Mouse (Mus musculus): ENCODE results near the gene AU018091.
"Not testable (repeated sequence)": the region's sequence is repeated elsewhere in the genome, so short reads cannot be mapped to it uniquely, and the experiment has no call there.

Gene AU018091

DNA sequence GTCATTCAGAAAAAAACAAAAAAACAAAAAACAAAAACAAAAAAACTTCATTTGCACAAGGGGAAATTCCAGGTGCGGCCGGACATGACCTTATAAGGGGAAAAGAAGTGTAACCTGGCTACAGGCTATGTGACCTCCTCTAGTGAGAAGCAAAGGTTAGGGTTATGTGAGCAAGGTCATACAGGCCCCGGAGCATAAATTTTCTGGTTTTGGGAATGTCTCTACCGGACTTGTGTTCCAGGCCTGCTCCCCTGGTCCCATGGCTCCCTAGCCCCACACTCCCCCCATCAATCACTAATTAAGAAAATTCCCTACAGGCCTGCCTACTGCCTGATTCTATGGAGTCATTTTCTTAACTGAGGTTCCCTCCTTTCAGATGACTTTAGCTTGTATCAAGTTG is 2.7 kb downstream of the AU018091 start:
- no peak for DNase-seq (ENCODE audit: low spot score)

DNA sequence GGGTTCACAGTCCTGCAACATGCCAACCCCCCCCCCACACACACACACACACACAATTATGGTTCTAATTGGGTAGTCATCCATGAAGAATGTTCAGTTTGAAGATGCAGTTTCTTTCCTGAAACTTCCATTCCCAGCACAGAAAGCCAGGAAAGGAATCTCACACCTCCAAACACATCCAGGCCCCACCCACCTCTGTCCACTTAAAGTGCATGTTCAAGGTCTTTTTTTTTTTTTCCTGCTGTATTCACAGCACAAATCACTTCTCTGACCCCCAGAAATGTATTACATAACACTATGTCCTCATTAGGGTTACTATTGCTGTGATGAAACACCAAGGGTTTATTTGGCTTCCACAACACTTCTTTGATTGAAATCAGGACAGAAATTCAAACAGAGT is 4.0 kb downstream of the AU018091 start:
- no peak for DNase-seq (ENCODE audit: low spot score)

DNA sequence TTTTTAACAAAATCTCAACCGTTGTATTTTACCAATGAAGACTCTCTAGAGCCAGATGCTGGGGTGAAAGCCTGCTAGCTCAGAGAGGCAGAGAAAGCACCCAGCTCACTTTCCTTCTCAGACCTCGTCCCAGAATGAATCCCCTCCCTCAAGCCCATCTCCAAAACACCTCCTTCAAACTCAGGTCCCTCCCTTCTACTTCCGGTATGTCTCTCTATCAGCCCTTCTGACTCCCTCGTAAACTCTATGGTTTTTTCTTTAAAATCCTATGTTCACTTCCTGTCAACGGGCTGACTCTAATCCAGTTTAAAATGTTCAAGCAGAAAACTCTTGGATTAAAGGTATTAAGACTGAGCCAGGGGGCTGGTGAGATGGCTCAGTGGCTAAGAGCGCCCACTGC is 4.6 kb downstream of the AU018091 start:
- DNase-seq (ENCODE audit: low spot score): no peak

DNA sequence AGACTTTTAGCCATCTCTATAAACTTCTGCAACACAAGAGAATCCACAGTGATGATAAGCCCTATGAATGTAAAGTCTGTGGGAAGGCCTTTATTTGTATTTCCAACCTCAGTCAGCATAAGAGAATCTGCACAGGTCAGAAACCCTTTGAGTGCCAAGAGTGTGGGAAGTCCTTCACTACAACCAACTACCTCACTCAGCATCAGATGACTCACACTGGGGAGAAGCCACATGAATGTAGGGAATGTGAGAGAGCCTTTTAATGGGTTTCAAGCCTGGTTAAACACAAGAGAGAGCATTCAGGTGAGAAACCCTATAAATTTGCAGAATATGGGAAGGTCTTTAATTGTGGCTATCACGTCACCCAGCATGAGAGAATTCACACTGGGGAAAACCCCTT is 18.6 kb downstream of the AU018091 start:
- DNase-seq (ENCODE audit: low spot score): no peak

DNA sequence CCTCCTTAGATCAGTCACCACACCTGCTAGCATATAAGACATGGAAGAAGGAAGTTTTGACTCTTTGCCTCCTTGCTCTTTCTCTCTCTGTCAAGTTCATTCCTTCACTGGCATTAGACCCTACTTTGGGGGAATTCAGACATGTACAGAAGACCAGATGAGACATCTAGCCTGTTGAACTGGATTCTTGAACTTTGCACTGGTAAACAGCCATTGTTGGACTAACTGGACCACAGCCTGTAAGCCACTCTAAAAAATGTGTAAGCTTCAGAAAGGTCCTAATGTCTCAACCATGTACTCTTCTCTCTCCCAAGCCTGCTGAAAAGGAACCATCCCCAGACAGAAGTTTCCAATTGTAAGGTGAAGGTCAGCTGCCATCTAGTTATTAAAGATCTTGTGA is 22.9 kb downstream of the AU018091 start:
- no peak for DNase-seq (ENCODE audit: low spot score)

DNA sequence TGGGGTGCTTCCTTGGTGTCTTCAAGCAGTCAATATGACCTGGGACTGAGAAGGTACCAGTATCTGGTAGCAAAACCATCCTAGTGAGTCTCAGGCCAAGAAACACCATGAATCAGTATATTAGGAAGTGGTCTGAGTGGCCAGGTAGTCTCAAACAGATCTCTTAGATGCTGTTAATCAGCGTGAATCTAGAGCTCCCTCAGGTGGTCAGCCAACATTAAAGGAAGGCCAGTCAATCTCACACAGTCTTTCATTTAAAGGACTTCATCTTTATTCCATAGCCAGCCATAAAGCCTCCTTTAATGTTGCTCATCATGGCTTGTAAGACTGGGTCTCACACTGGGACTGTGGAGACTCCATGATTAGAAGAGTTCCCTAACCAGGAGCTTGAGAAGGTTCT is 25.7 kb downstream of the AU018091 start:
- no peak for DNase-seq (ENCODE audit: low spot score)

DNA sequence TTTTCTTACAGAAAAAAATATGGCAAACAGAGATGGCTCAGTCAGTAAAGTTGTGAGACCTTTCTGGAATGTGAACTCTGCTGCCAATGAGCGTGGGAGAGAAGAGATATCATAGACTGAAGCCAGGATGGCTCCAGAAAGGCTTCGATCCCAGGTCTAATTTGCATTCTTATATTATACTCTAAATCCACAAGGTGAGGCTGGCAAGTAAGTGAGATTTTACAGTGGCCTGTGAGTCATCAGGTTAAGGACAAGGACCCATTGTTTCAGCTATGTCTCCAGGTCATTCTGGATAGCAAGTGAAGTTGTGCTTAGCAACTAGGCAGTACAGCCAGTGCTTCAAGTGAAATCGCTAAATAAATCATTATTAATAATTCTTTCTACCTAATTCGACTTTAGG is 33.4 kb downstream of the AU018091 start:
- DNase-seq (ENCODE audit: low spot score): no peak

DNA sequence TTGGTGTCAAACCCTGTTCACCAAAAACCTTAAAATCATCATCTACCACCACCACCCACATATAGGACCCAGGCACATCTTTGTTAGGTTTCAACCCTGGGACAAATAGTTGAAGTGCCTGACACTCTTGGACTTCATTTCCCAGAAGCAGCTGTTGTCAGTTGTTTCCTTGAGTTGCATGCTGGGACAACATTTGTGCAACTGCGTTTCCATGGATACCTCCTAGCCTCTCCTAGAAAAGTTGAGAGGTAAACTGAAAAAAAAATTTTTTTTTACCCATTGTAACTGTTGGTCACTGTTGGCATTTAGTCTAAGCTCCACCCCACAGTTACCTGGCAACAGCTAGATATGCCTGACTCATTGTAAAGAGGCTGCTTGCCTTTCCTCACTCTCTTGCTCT is 34.3 kb downstream of the AU018091 start:
- no peak for DNase-seq (ENCODE audit: low spot score)

DNA sequence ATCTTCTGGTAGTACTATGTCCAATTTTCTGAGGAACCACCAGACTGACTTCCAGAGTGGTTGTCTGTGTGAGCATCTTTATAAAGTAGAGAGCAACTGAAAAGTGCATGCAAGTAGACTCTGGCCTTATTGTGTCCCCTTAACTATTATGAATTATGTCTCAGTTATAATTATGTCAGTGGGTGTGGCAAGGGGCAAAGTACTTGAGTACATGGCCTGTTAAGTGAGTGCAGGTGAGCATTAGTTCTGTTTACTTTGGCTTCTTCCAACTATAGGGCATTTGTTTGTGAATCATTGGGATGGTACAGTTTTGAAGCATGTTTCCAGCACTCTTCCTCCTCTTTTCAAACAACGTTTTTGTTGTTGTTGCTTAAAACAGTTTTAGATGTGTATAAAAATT is 38.7 kb downstream of the AU018091 start:
- DNase-seq (ENCODE audit: low spot score): no peak

DNA sequence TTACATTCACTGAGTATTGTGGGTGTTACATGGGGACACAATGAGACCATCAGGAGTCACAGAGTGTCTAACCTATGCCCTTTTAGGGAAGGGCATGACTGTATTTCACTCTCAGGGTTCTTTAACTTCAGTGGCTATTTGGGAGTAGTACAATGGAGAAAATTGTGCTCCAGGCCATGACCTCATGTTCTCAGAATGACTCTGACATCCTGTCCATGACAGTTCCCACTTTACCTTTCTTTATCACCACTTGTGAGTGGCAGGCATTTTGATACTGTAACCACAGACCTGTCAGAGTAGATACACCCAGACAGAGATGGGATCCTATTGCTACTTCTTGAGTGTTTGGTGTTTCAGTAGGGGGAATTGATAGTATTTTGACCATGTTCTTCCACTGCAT is 40.4 kb downstream of the AU018091 start:
- not testable (repeated sequence) for DNase-seq (ENCODE audit: low spot score)

DNA sequence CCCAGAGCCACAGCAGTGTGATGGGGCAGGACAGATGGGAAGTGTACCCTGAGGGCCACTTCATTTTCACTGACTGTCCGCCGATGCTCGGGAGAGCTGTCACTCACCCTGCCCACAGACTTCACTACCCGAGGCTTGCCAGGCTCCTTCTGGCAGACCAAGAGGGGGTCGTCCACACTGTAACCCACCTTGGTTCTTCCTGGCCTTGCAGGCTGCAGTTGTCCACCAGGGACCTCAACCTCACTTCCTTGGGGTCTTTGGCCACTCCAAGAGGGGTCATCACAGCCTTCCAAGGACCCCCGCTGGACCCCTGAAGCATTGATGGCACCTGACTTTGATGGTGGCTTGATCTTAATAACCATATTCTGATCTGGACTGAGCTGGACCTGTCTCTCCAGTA is 57.8 kb downstream of the AU018091 start:
- DNase-seq (ENCODE audit: low spot score): not testable (repeated sequence)

DNA sequence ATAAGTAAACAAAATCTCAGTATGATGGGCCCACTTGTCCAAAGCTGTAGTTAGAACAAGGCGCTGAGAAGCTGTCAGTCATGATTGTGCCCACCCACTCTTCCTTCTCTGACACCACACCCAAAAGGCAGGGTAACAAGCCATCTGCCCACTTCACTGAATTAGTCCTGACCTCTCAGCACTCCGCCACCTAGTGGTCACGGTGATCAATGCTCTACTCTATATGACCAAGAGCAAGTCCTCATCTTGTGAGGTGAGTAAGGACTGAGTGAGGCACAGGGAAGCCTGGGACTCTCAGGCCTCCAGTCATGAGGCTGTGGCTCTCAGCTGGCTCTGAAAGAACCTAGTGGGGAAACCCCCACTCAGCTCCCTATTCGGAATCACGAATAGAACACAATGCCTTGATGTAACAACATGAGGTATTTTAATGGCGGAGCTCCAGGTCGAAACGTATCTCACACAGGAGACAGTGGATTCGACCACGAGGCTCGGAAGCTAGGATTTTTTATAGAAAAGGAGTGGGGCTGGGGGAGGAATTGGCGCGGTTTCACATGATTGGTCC is 62.4 kb downstream of the AU018091 start:
- DNase-seq (ENCODE audit: low spot score): not testable (repeated sequence)

All from testis, postnatal 14 days (tissue).